Mouse (Mus musculus) kidney, postnatal 4 days (tissue): Measurements from ENCODE around the gene Gnptab.
"Not testable (repeated sequence)": the region's sequence is repeated elsewhere in the genome, so short reads cannot be mapped to it uniquely, and the experiment has no call there.

Source experiments
- DNase-seq, 2 experiments: peaks; one replicate each; pipeline ENCODE4 v3.0.0; 2021; ENCODE audit warnings: mixed read lengths in 2 of 2

The Gnptab gene

GRCm38 (mm10) chr10:88420141-88420541 lies 41.2 kb downstream of the Gnptab start:
- DNase-seq: no peak

- DNase-seq: no peak
Measured at GRCm38 (mm10) chr10:88420655-88421435, 41.9 kb downstream of the Gnptab start.

GRCm38 (mm10) chr10:88426158-88426816 lies 47.4 kb downstream of the Gnptab start:
- peak; percentile 50 to 61 for DNase-seq

- peak in 1 of 2 experiments; percentile 12 for DNase-seq
Measured at GRCm38 (mm10) chr10:88426896-88427295, 48.0 kb downstream of the Gnptab start.

GRCm38 (mm10) chr10:88427998-88428397 lies 49.1 kb downstream of the Gnptab start:
- no peak for DNase-seq

- DNase-seq: no peak
Measured at GRCm38 (mm10) chr10:88441224-88441623, 62.3 kb downstream of the Gnptab start.

- no peak for DNase-seq
Measured at GRCm38 (mm10) chr10:88451221-88451620, 72.3 kb downstream of the Gnptab start.

- no peak for DNase-seq
Measured at GRCm38 (mm10) chr10:88451990-88452389, 73.1 kb downstream of the Gnptab start.

- DNase-seq: peak in 1 of 2 experiments; percentile 28
Measured at GRCm38 (mm10) chr10:88457816-88458215, 78.9 kb downstream of the Gnptab start.

- DNase-seq: no peak
Measured at GRCm38 (mm10) chr10:88459502-88459992, 80.6 kb downstream of the Gnptab start, which contains the start of gene Sycp3. Gene Sycp3, plus strand, starts transcription at chr10:88459569.

GRCm38 (mm10) chr10:88460122-88460820 lies 81.3 kb downstream of the Gnptab start:
- no peak for DNase-seq

GRCm38 (mm10) chr10:88482866-88483265 lies 103.9 kb downstream of the Gnptab start:
- DNase-seq: not testable (repeated sequence)

- DNase-seq: no peak
Measured at GRCm38 (mm10) chr10:88488629-88489028, 109.7 kb downstream of the Gnptab start.

- DNase-seq: no peak
Measured at GRCm38 (mm10) chr10:88491632-88492031, 112.7 kb downstream of the Gnptab start.

- DNase-seq: no peak
Measured at GRCm38 (mm10) chr10:88492658-88493057, 113.7 kb downstream of the Gnptab start.

- no peak for DNase-seq
Measured at GRCm38 (mm10) chr10:88494959-88495587, 116.1 kb downstream of the Gnptab start.
